In the genomic region with DNA sequence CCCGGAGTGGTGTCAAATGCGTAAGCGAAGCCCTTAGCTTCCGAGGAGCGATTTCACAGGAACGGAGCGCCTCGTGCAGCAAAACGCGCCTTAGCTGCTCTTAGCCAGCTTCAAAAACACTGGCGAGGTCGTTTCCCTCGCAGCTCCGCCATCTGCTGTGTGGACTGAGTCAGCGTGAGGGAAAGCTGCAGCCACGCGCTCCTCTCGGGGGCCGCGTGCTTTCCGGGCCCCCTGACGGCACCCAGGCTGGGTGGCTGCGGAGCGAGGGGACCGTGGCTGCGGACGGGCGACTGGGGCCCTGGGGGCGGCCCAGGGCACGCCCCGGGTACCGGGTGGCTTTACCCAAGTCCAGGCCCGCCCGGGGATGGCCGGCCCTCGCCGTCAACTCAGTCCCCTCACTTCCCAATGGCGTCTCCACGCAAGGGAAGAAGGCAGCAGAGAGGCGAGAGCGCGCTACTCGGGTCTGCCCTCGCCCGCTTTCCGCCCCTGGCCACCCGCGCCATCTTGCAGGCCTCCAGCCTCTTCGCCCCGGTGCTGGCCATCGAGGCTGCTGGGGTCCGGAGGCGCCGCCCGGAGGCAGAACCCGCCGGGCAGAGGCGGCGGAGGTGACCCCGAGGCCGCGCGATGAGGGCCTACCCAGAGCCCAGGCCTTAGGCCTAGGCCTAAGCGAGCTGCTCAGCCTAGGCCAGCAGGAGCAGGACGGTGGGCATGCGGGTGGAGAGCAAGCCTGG, we compare ENCODE assay signal across 8 mouse cellular contexts. TPM values are rescaled to one million over a fixed set of nuclear protein-coding genes. Genes with fewer than 3 reads are reported as not detected.
DNase-seq lines count a peak whose midpoint lies in the region; ATAC-seq and TF ChIP-seq lines count a peak whose summit lies in the region.

No protein-coding gene starts in this region.

- no peaks in the 10 kb centered on the region for H3K4me1 ChIP-seq in cerebellum, adult 2 months (ENCODE audit: control insufficient read depth, insufficient read depth, low read length)
- H3K4me1 ChIP-seq in forebrain, embryonic 14.5 days (ENCODE audit: control insufficient read depth, insufficient read depth, low read length): peaks cover 9% of the 10 kb centered on the region
- peaks cover 18% of the 10 kb centered on the region for H3K4me1 ChIP-seq in midbrain, embryonic 16.5 days (ENCODE audit: control insufficient read depth, insufficient read depth, low read length)

- no peak for TF ChIP-seq CTCF in cerebellum, adult 2 months (IDR thresholded peaks at IDR 0.05; ENCODE audit: borderline replicate concordance, insufficient read depth, low read depth, low read length)
- no peak for TF ChIP-seq CTCF in left cerebral cortex, adult 2 months (IDR thresholded peaks at IDR 0.05)

- H3K9me3 ChIP-seq in forebrain, embryonic 14.5 days (replicated peaks; ENCODE audit: control insufficient read depth, low read length): no peaks in the 10 kb centered on the region
- no peaks in the 10 kb centered on the region for H3K9me3 ChIP-seq in midbrain, embryonic 16.5 days (replicated peaks; ENCODE audit: control insufficient read depth, low read length, poor library complexity, severe bottlenecking)

- TF ChIP-seq POLR2A in cerebellum, adult 2 months (IDR thresholded peaks at IDR 0.05; ENCODE audit: borderline replicate concordance, insufficient read depth, low read length): no peak

- no peak overlapping the region for H3K27ac ChIP-seq in cerebellum, adult 2 months (ENCODE audit: insufficient read depth, low read length)
- H3K27ac ChIP-seq in forebrain, embryonic 14.5 days (ENCODE audit: low read depth, low read length): peak overlapping the region; percentile 95
- H3K27ac ChIP-seq in left cerebral cortex, adult 2 months: peak overlapping the region; percentile 84
- peak overlapping the region; percentile 69 for H3K27ac ChIP-seq in midbrain, embryonic 16.5 days (ENCODE audit: low read length)

- 0 out of 2 replicates have a peak, but pooled peaks cover 10% of the 10 kb centered on the region for H3K36me3 ChIP-seq in forebrain, embryonic 14.5 days (ENCODE audit: control insufficient read depth, insufficient read depth, low read length)
- no peaks in the 10 kb centered on the region for H3K36me3 ChIP-seq in midbrain, embryonic 16.5 days (ENCODE audit: control insufficient read depth, insufficient read depth, low read length)

- peak; percentile 45 for DNase-seq in layer of hippocampus, adult 11-12 months (ENCODE audit: low spot score)
- no peak for DNase-seq in layer of hippocampus, adult 9-10 months (ENCODE audit: low spot score)
- peak; percentile 32 for DNase-seq in cerebellum, adult 2 months
- peak; percentile 87 for DNase-seq in forebrain, embryonic 14.5 days (ENCODE audit: low spot score)
- peak; percentile 45 to 61 for DNase-seq in left cerebral cortex, adult 2 months (ENCODE audit: extremely low spot score in 1 of 2, low spot score in 2 of 2)
- DNase-seq in urinary bladder, adult 18-20 months (ENCODE audit: low spot score in 2 of 2): no peak

- 17% methylated on average over 66 of the region's 66 CpGs for WGBS in cerebellum, adult 2 months
- WGBS in forebrain, embryonic 14.5 days: 4% methylated on average over 66 of the region's 66 CpGs
- WGBS in midbrain, embryonic 16.5 days: 4% methylated on average over 65 of the region's 66 CpGs

- H3K27me3 ChIP-seq in cerebellum, adult 2 months (ENCODE audit: control insufficient read depth, insufficient read depth, low read length): peaks cover 15% of the 10 kb centered on the region; the same call in 1 of the 2 replicates
- peaks cover 20% of the 10 kb centered on the region for H3K27me3 ChIP-seq in forebrain, embryonic 14.5 days (replicated peaks; ENCODE audit: control insufficient read depth, insufficient read depth, low read length)
- H3K27me3 ChIP-seq in midbrain, embryonic 16.5 days (ENCODE audit: control insufficient read depth, insufficient read depth, low read depth, low read length): peaks cover 19% of the 10 kb centered on the region

- peak; percentile 68 for ATAC-seq in forebrain, embryonic 14.5 days
- peak; percentile 82 for ATAC-seq in midbrain, embryonic 16.5 days
- no peak for ATAC-seq in activated CD4-positive, CD25-positive, alpha-beta regulatory T cell, adult 4 months

- H3K4me3 ChIP-seq in cerebellum, adult 2 months (replicated peaks; ENCODE audit: insufficient read depth, low read depth, low read length): peak overlapping the region; percentile 50
- peak overlapping the region; percentile 51 for H3K4me3 ChIP-seq in forebrain, embryonic 14.5 days (ENCODE audit: low read depth, low read length)
- H3K4me3 ChIP-seq in left cerebral cortex, adult 2 months: peak overlapping the region; percentile 35
- H3K4me3 ChIP-seq in midbrain, embryonic 16.5 days (ENCODE audit: low read depth, low read length): peak overlapping the region; percentile 50

- intact Hi-C loops in left cerebral cortex, adult 2 months (cut with DNase I): loop anchor here (2.0 kb wide), 2 partner anchors 479 to 813 kb away; no protein-coding TSS in a partner anchor

- H3K4me2 ChIP-seq in forebrain, embryonic 14.5 days (ENCODE audit: low read length): peak overlapping the region; percentile 90
- peak overlapping the region; percentile 89 for H3K4me2 ChIP-seq in midbrain, embryonic 16.5 days (ENCODE audit: low read length)

- H3K9ac ChIP-seq in forebrain, embryonic 14.5 days (ENCODE audit: low read length): peak overlapping the region; percentile 78
- peak overlapping the region; percentile 63 for H3K9ac ChIP-seq in midbrain, embryonic 16.5 days (ENCODE audit: low read depth, low read length)

RNA-seq across cellular contexts. Expression of a gene that starts 13.0 kb away (rescaled TPM):
- 0.39 and 0.57 TPM in 2 replicates for polyA plus RNA-seq in cerebellum, adult 2 months (2012; rRNA removed)
- polyA plus RNA-seq in forebrain, embryonic 14.5 days (2014; fragmentation: Nextera tagmentation; extraction: Ambion mirVana): 46.3 and 47.2 TPM in 2 replicates
- total RNA-seq in left cerebral cortex, adult 2 months (2021): 100 to 1,000 TPM; 116 to 131 TPM
- polyA plus RNA-seq in midbrain, embryonic 16.5 days (2015; fragmentation: Nextera tagmentation; extraction: Ambion mirVana): 2.4 and 3.3 TPM in 2 replicates
- polyA plus RNA-seq in activated CD4-positive, CD25-positive, alpha-beta regulatory T cell, adult 4 months (2017; shearing (Covaris generic)): not detected

Comparison
In these comparisons a context has a peak if more than half of its experiments do, and no peak if none do; other contexts are left out.
1. DNase-seq: peak in layer of hippocampus, adult 11-12 months (single experiment), cerebellum, adult 2 months (2 of 2), forebrain, embryonic 14.5 days (single experiment) and left cerebral cortex, adult 2 months (2 of 2); none in layer of hippocampus, adult 9-10 months (single experiment) and urinary bladder, adult 18-20 months (0 of 2).
2. RNA of a gene that starts 13.0 kb away (polyA plus RNA-seq): 46.3 to 47.2 TPM in forebrain, embryonic 14.5 days; 2.4 to 3.3 TPM in midbrain, embryonic 16.5 days, 0.39 to 0.57 TPM in cerebellum, adult 2 months and not detected in activated CD4-positive, CD25-positive, alpha-beta regulatory T cell, adult 4 months; every median in the first group is over 10 times any median in the second.
3. Peak in every context shown above with its lines, with median percentiles within 50 percentile points of each other: H3K4me3 ChIP-seq.